Mouse (Mus musculus): ENCODE data around the gene Odf3l2. TPM values are rescaled to one million over a fixed set of nuclear protein-coding genes. Genes with fewer than 3 reads are reported as not detected.

The Odf3l2 gene
- not detected in 2 replicates for total RNA-seq (2021)
- long read RNA-seq, experiment 1: 0 reads
- long read RNA-seq, experiment 2: 0 reads

DNA sequence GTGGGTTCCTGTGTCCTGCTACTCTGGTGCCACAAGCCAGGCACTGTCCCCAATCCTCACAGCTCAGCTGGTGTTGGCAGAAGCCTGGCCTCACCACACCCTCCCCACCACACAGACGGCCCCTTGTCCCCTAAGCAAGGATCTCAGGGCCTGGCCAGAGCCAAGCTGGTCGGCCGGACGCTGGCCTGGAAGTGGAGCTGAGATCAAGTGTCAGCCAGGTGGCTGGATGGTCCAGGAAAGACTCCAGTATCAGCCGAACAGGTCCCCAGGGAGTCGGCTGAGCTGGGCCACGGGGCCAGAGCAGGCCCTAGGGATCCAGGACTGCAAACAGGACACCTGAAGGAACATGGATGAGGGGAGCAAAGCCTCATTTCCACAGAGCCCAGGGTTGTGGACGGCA lies at the start of gene Odf3l2:
Odf3l2 (minus strand) TSS at position 28 of the 400 bp plus-strand sequence.
- DNase-seq: no peak

DNA sequence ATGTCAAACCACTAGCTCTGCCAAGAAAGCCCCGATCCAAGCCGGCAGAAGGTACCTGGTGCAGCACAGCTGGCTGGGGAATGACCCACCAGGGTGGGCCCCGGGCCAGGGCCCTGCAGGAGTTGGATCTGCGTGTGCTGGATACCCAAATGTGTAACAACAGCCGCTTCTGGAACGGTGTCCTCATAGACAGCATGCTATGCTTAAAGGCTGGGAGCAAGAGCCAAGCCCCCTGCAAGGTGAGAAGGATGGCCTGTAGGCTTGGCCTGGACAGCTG lies 48.8 kb upstream of the Odf3l2 start:
- DNase-seq: no peak

DNA sequence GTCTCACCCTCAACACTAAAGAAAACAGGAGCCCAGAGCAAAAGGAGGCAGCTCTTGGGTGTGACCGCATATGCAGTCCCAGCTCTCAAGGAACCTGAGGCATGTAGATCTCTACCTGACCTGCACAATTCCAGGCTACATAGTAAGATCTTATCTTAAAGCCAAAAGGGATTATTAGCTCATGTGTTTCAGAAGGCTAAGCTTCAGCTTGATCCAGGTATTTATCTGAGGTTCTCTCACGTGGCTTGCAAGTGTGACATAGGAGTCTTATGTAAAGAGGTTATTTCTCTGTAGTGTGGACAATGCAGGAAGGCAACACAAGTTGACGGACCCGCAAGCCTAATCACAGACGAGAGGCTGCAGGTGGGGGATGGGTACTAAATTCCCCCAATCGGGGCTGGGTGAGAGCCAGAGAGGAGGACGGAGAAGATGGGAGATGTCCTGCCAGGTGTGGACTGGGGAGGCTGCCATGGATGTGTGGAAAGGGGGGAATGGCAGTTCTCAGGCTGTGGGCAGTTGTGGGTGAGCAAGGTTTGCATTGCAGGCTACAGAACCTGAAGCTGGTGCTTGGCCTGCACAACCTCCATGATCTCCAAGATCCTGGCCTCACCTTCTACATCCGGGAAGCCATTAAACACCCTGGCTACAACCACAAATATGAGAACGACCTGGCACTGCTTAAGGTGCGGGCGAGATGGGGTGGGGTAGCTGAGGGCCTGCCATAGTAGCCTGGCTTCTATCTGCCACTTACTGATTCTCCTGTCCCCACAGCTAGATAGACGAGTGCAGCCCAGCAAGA lies 48.2 kb upstream of the Odf3l2 start:
- peak; percentile 4 for DNase-seq

DNA sequence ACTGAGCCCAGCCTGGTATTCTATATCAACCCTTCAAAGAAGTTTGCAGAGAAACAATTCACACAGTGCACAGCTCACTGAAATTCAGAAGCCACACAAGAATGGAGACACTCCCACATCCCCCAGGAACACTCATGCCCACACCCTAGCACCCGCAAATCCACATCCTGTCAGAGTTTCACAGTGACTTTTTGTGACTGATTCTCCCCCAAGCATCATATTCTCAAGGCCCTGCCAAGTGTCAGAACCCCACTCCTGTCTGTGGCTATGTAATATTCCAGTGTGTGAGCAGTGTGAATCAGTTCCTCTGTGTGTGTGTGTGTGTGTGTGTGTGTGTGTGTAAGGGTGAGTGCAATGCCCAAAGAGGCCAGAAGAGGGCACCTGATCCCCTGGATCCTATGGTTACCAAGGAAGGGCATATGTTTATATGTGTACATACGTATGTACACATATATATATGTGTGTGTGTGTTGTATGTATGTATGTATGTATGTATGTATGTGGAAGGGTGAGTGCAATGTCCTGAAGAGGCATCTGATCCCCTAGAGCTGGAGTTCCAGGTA lies 46.5 kb upstream of the Odf3l2 start:
- DNase-seq: peak; percentile 9

DNA sequence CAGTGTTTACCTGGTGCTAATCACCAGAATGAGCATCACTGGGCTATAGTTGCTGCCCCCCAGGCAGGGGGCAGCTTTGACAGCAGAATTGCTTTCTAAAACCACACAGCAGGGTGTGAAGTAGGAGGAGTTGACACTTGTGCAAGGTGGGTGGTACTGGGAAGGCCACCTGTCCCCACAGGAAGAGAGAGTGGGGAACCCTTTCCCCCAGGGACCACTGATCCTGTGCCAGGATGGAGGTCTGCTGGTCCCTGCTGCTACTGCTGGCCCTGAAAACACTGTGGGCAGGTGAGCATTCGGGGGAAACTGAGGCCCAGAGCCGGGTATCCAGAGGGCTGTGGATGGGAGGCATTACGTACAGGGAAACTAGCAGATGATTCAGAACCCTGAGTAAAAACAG lies 43.6 kb upstream of the Odf3l2 start:
- DNase-seq: peak; percentile 24

DNA sequence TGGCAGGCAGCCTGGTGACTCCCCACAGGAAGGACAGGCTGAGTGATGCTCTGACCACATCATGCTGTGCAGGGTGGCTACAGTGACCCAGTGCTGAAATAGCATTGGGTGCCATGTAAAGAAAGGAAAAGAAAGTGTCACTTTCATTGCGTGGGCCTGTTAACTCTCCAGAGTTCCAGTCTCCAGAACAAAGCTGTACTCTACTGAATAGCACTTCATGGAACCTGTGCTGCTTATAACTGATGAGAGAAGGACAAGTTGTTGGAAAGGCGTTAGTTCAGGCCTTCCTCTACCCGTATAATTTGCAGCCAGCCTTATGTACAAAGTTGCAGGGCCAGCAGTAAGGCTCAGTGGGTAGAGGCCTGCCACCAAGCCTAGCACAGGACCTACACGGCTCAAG lies 43.2 kb upstream of the Odf3l2 start, which contains the start of gene Gzmm:
Gzmm (plus strand) TSS at position 301 of the 400 bp plus-strand sequence.
- no peak for DNase-seq

DNA sequence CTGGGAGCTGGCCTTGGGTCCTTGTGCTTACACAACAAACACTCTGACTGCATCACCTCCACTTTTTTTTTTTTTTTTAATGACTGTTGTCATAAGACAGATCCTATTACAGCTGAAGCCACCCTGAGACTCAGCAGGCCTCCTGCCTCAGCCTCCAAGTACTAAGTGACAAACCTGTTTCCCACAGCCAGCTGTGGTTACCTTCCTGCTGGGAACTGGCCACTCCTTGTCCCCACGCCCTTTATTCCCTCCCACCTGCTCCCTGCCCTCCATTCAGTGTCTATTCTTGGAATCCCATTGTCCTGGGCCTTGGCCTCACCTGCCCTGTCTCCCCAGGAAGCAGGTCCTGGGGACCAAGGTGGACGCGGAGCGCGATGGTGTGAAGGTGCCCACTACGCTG lies 42.0 kb upstream of the Odf3l2 start:
- no peak for DNase-seq

DNA sequence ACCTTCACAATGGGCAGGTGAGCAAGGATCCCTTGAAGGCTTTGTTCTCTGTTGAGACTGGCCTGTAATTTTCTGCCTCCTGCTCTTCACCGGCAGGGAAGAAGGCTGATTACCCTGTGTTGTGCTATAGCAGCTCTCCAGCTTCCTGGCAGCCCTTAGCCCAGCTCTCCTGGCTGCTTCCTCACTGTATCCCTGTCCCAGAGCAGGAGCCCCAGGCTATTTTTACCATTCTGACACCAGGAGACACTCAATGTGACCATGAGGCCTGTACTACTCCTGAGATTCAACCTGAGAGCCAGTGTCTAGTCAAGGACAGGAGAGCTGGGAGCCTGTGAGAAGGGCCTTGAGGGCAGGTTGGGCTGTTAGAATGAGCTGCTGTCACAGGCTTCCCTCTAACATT lies 41.2 kb upstream of the Odf3l2 start:
- peak; percentile 21 for DNase-seq

DNA sequence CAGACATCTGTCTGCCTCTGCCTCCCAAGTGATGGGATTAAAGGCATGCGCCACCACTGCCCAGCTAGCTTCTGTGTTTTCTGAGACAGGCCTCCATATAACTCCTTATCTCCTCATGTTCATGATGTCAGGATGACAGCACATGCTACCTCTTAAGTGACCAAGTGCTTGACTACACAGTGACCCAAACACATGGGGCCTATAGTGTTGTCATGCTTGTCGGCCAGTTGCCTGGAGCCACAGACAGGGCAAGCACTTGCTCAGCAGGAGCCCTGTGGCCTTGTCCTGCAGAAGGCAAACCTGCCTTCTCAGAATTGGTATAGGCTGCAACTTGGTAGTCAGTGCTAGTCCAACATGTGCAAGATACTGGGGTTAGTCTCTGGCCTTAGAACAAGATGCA lies 40.7 kb upstream of the Odf3l2 start:
- DNase-seq: peak; percentile 3

DNA sequence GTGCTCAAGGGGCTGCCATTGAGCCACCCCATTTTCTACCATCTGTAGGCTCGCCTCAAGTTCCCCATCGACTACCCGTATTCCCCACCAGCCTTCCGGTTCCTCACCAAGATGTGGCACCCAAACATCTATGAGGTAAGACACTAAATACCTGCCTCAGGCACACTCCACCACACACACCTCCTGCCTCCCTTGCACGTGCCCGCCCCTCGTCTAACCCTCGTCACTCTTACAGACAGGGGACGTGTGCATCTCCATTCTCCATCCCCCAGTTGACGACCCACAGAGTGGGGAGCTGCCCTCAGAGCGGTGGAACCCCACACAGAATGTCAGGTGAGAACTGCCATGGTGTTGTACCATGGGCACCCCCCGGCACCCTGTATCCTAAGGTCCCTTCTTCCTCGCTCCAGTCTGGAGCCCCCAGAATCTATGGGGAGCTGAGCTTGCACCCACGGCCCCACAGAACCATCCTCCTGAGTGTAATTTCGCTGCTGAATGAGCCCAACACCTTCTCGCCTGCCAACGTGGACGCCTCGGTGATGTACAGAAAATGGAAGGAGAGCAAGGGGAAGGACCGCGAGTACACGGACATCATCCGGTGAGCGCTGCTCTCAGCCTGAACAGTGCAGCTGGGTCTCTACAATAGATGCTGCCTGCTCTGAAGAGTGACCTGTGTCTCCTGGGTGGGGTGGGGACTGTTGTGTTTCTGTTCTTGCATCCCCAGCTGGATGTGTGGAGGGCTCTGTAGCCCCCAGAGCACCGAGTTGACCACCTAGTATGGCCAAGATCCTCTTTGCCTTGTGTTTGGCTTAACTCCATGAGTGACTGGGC lies 39.4 kb upstream of the Odf3l2 start:
- peak; percentile 7 for DNase-seq

DNA sequence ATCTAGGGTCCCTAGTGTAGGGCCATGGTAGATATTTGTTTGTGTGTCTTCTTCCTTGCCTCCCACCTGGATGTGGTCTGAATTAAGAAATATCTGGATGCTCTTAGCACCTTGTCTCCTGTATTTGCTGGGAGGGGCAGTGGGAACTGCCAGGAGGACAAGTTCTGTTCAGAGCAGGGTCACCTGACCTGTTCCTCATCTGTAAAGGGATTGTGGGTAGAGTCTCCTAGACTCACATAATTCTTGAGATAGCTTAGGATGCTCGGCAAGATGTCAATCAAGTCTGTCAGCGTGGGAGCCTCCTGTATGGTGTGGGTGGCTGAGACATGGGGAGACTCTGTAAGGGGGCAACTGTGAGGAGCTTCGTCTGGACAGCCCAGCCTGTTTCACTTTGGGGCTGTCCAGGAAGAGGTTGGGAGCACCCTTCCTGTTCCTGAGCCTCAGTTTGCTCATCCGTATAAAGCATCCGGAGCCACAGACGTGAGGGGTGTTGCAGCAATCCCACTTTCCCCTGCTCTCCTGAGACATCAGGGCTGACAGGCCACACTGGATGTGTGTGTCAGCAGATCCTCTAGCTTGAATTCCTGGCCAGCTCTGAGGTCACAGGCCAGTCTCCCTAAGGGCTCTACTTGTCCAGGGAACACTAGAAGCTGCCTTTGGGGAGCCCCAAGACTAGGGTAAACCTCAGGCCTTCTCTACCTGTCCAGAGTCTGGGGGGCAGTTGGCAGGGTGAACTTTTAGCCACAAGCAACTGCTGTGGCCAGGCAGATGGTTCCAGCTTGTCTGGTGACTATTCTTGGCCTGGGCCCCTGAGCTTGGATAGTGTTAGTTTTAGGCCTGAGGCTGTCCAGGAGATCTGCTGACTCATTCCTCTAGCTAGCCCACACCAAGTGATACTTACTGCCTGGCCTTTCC lies 38.4 kb upstream of the Odf3l2 start:
- peak; percentile 43 for DNase-seq

DNA sequence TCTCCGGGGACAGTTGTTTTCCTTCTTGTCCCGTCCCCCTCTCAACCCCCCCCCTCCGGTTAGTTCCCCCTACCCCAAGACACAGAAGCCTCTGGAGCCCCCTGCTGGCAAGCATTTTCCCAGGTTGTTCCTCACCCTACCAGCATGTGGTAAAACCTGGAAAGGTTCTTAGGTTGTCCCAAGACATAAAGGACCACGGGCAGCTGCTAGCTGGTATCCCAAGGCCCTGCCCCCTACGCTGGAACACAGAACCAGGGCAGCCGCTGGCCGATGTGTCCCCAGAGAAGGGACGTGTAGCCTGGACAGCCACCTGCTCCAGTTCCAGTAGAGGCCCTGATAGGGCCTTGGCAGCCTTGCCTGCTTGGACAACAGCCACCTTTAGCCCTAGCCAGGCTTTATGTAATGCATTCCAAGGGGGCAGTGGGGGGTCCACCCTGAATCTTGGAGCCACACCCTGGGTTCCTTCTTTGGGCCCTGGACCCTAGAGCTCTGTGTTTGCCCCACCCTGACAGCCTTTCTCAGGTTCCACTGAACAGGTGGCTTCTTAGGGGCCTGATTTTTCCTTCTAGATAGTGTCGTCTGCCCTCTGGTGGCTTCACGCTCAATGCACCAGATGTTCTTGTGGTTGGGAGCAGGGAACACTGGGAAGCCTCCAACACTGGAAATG lies 37.5 kb upstream of the Odf3l2 start:
- DNase-seq: peak; percentile 74

DNA sequence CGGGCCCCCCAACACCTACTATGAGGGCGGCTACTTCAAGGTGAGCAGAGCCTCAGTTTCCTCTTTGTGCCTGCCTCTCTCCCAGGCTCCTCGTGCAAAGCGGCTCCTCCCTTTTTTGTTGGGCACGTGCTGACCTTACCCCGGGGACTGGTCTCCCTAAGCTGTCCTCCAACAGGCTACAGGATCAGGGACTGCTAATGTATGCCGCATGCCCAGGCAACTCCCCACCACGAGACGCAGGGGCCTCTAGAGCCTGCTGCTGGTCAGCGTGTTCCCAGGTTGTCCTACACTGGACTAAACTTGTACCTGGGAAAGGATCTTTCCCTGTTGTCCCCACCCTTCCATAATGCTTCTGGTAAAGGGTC lies 37.0 kb upstream of the Odf3l2 start:
- peak; percentile 55 for DNase-seq

DNA sequence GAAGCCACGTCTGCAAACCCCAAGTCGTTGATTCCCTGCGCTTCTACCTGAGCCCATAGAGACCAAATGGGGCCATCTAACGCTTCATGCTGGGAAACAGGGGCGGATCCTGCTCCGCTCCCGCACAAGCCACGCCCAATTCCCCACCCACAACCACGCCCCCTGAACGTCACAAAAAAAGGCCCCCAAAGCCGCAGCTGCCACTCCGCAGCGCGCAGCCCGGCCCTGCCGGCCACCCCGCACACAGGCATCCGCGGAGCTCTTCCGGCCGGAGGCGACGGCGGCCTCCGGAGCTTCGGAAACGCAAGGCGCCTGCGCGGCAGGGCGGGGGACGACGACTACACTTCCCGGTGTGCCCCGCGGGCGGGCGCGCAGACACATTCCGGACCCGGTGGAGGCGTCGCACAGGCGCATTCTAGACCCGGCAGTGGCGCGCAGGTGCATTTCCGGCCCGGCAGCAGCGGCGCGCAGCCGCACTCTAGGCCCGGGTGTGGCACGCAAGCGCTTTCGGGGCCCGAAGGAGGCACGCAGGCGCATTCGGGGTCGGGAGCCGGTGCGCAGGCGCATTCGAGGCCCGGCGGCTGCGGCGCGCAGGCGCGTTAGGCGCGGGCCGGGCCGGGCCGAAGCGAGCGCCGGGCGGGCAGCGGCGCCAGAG lies 36.2 kb upstream of the Odf3l2 start, which contains the start of gene Cdc34:
Cdc34 (plus strand) TSS at position 605 of the 655 bp plus-strand sequence.
- peak; percentile 99 for DNase-seq

DNA sequence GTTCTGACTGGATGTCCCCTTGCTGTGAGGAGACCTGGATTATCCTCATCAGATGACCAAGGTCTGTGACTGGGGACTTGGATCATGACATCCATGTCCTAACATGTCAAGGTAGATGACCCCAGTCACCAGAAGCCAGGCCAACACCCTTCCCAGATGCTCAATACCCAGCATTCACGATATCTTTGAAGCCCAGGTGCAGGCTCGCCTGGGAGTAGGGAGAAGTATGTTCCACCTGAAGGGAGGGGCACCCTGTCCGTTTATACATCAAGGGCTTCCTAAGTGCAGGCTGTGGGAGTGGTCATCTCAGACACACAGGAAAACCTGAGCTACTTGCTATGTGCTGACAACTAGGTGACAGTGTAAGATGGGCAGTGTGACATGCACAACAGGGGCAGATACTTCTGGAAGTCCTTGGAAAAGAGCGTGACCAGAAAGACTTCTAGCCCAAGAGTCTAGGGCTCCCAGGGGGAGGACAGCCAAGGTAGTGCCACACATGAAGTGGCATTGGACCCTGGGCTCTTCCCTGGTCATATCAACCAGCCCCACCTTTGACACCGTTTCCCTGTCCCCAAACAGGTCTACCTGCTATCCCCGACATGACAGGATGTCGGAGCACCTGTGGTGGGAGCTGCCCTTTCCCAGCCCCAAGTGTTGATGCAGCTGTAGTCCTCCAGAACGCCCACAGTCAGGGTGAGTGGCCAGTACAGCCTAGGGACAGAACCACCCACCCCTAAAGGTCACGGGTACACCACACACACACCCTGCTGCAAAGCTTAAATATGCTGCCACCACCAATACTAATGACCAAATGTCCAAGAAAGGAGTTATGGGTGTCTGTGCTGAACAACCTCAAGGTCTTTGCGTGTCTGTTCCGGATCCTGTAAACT lies 35.3 kb upstream of the Odf3l2 start:
- DNase-seq: peak; percentile 60

DNA sequence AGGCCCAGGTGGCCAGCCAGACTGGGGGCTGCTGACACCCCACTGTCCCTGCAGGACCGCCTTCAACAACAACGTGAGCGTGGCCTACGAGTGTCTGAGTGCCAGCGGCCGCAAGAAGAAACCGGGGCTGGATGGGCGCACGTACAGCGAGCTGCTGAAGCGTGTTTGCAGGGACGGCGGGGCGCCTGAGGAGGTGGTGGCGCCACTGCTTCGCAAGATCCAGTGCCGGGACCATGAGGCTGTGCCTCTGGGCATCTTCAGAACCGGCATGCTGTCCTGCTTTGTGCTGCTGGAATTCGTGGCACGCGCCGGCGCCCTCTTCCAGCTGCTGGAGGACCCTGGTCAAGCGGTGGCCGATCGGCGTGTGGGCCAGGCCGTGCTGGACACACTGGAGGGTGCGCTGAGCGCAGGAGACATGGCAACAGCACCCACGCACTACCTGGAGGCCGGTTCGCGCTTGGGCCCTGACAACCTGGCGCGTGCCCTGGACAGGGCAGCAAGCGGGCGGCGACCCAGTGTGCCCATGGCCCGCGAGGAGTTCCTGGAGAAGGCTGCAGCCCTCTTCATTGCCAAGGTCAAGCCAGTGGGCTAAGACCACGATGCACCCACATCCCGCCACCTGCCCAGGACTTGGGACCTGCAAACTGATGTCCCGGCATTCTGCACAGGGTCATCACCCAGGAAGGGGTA lies 30.0 kb upstream of the Odf3l2 start:
- DNase-seq: no peak

DNA sequence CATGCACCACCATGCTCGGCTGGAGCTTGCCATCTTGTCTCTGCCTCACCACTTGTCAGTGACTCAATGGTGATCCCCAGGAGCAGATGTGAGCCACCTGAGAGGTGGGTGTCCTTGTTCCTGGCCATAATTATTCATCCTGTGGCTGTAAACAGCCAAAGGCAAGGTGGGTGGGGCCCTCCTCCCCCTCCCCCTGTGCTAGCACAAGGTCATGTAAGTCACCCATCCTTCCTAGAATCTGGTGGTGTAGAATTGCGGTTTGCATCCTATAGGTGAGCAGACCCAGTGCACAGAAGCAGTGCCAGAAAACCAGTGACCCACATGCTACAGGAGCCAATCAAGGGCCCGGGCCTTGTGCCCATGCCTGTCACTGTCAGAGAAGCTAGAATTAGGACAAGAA lies 27.5 kb upstream of the Odf3l2 start:
- no peak for DNase-seq

DNA sequence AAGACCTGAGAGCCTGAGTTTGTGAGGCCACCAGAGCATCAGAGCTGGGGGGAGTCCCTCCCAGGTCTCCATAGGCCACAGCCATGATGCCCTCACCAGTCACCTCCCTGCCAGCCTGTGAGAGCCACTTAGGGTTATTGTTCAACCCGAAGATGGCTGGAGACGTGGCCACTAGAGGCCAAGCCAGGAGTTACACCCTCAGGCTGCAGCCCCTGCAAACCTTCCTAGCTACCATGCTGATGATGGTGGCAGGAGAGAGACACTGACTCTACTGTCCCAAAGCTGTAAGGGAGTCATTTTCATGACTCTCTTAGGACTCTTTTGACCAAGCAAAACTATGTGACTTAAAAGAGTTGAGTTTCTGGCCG lies 26.5 kb upstream of the Odf3l2 start:
- no peak for DNase-seq

DNA sequence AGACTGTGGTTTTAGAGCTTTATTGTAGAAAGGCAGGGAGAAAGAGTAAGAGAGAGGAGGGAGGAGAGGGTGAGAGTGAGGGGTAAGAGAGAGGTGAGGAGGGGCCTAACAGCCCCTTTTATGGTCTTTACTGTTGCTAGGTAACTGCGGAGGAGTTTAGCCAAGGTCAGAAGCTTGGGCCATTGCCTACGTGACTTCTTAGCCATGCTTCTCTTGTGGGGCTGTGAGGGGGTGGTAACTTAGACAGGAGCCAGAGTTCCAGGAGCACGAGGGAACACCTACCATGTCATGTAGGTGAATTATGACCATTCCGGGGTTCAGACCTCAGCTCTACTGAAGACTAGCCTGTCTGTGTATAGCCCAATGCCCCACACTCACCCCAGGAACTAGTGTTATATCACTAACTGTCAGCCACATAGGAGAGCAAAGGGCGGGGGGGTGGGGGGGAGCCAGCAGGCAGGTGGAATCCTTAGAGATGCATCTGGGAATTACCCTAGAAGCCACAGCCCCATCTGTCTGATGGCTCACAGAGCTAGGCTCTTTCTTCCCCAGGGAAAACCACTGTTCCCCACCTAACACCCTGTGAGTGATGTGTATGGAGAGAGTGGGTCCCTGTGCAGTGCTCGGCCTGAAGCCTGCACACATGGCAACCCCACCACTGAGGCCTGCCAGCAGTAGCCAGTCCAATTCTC lies 26.0 kb upstream of the Odf3l2 start:
- DNase-seq: no peak

Data from adrenal gland, postnatal 14 days (tissue).